Mouse (Mus musculus) midbrain, embryonic 14.5 days (tissue): ENCODE data around the gene Fam196b. TPM values are rescaled to one million over a fixed set of nuclear protein-coding genes. Genes with fewer than 3 reads are reported as not detected.

ENCODE experiments used
- ATAC-seq: fragments of 200-750 bp; cut with Nextera tagmentation; 2 replicates; pipeline ENCODE4 v1.8.0; 2017; ENCODE audit warnings: moderate number of reproducible peaks, moderate library complexity; ENCODE audit not compliant: low FRiP score, low TSS enrichment
- DNase-seq: peaks from one replicate; pipeline ENCODE4 v3.0.0-alpha.2; 2015
- H3K27ac ChIP-seq: fragments of 300-500 bp; sonication (generic); replicated peaks from 2 replicates; pipeline ENCODE4 v1.5.1; 2014; ENCODE audit warnings: mild to moderate bottlenecking, low read depth, low read length, moderate library complexity
- H3K27me3 ChIP-seq: fragments of 300-500 bp; sonication (generic); 2 replicates; pipeline ENCODE4 v1.6.1; 2014; ENCODE audit warnings: low read length, control low read depth, mixed read lengths; ENCODE audit not compliant: control insufficient read depth, insufficient read depth
- H3K36me3 ChIP-seq: fragments of 300-500 bp; sonication (generic); 2 replicates; pipeline ENCODE4 v1.6.1; 2014; ENCODE audit warnings: low read length, control low read depth; ENCODE audit not compliant: control insufficient read depth, insufficient read depth
- H3K4me1 ChIP-seq: fragments of 300-500 bp; sonication (generic); 2 replicates; pipeline ENCODE4 v1.6.1; 2014; ENCODE audit warnings: mild to moderate bottlenecking, antibody characterized with exemption, low read length, control low read depth; ENCODE audit not compliant: control insufficient read depth, insufficient read depth
- H3K4me2 ChIP-seq: fragments of 300-500 bp; sonication (generic); 2 replicates; pipeline ENCODE4 v1.6.1; 2014; ENCODE audit warnings: mild to moderate bottlenecking, low read length, moderate library complexity
- H3K4me3 ChIP-seq: fragments of 300-500 bp; sonication (generic); replicated peaks from 2 replicates; pipeline ENCODE4 v1.5.1; 2014; ENCODE audit warnings: low read depth, low read length
- H3K9ac ChIP-seq: fragments of 300-500 bp; sonication (generic); replicated peaks from 2 replicates; pipeline ENCODE4 v1.6.1; 2014; ENCODE audit warnings: mild to moderate bottlenecking, low read length, moderate library complexity
- H3K9me3 ChIP-seq: fragments of 300-500 bp; sonication (generic); 2 replicates; pipeline ENCODE4 v1.6.1; 2016; ENCODE audit warnings: low read length, control low read depth, mixed read lengths; ENCODE audit not compliant: control insufficient read depth
- WGBS: fragments of 180-500 bp; shearing (Covaris S2); extraction: QIAGEN DNeasy Blood & Tissue Kit; methylation state at CpG from one replicate; pipeline ENCODE4 v1.1.7; 2014; 5-methylcytosine and 5-hydroxymethylcytosine counted together
- polyA plus RNA-seq: library from polyadenylated mRNA; unstranded; fragments of >200 nt; fragmentation: Nextera tagmentation; extraction: Ambion mirVana; gene quantifications from 2 replicates; pipeline ENCODE4 v1.2.1, GENCODE M21; 2014

Gene Fam196b
- polyA plus RNA-seq, 1 experiment from 2014 or later = 3.7 TPM

DNA sequence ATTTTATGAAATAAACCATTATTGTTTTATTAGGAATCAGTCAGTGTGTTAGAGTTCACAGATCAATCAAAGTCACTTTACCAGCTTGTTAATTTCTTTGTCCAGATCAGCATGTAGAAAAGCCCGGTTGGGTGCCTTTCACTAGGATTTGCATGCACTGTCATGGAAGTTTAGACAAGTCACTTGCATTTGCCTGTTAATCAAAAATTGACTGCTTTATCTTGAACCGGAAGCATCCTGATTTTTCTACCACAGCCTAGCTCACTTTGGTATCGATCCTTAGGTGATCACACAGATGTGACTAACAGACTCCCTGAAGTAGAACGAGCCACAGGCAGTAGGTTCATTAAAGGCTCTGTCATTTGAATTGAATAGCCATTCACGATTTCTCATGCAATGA, 761 bp downstream of the Fam196b start:
- Histone ChIP-seq H3K27ac (no peak overlapping the region), H3K4me1 (peaks cover 22% of the 10 kb centered on the region), H3K4me2 (peak overlapping the region; percentile 56), H3K4me3 (peak overlapping the region; percentile 39), H3K9me3 (no peaks in the 10 kb centered on the region), H3K36me3 (no peaks in the 10 kb centered on the region), H3K9ac (peak overlapping the region; percentile 44; the same call in 1 of the 2 replicates), H3K27me3 (peaks cover 16% of the 10 kb centered on the region; the same call in 1 of the 2 replicates)
- ATAC-seq (no peak), DNase-seq (peak; percentile 39)
- 2% methylated on average over 5 of the region's 5 CpGs for WGBS

- H3K36me3 ChIP-seq = no peaks in the 10 kb centered on the region
- H3K4me1 ChIP-seq = peaks cover 22% of the 10 kb centered on the region
- H3K9me3 ChIP-seq = no peaks in the 10 kb centered on the region
- H3K27me3 ChIP-seq = peaks cover 16% of the 10 kb centered on the region; the same call in 1 of the 2 replicates
- WGBS = 37% methylated on average over 10 of the region's 10 CpGs
- no peak overlapping the region; the same call in 1 of the 2 replicates for H3K9ac ChIP-seq
- DNase-seq (peak; percentile 47), ATAC-seq (no peak)
- H3K4me2 ChIP-seq = peak overlapping the region; percentile 56
- peak overlapping the region; percentile 39 for H3K4me3 ChIP-seq
- no peak overlapping the region; the same call in 1 of the 2 replicates for H3K27ac ChIP-seq
Measured at GRCm38 (mm10) chr11:34316176-34316575, 1.6 kb downstream of the Fam196b start.

DNA sequence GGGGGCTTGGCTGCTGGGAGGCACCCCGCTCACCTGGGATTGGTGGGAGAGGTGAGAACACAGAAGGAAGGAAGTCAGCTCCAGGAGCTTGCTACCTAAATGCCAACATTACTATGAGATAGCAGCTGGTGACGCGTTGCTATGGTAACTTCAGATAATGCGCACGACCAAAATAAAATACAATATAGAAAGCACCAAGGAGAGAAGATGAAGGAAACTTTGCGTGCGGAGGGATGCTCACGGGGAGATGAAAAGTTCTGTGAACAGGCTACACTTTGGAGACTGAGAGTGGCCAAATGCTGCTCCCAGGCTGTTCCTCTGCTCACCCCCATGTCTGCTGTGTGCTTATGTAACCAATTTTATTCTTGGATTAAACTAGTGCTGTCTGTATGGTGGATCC, 2.4 kb downstream of the Fam196b start:
- DNase-seq (peak; percentile 57), ATAC-seq (no peak)
- WGBS = 62% methylated on average over 8 of the region's 8 CpGs
- Histone ChIP-seq H3K4me2 (peak overlapping the region; percentile 56), H3K27me3 (peaks cover 16% of the 10 kb centered on the region; the same call in 1 of the 2 replicates), H3K4me3 (peak overlapping the region; percentile 39), H3K9ac (no peak overlapping the region), H3K4me1 (peaks cover 22% of the 10 kb centered on the region), H3K9me3 (no peaks in the 10 kb centered on the region), H3K27ac (0 out of 2 replicates have a peak overlapping the region, but pooled peaks have one; percentile 15), H3K36me3 (no peaks in the 10 kb centered on the region)

- Histone ChIP-seq H3K4me1 (peaks cover 22% of the 10 kb centered on the region), H3K27ac (no peak overlapping the region), H3K9ac (no peak overlapping the region), H3K36me3 (no peaks in the 10 kb centered on the region), H3K27me3 (no peaks in the 10 kb centered on the region), H3K4me3 (no peak overlapping the region), H3K4me2 (no peak overlapping the region), H3K9me3 (no peaks in the 10 kb centered on the region)
- ATAC-seq (no peak), DNase-seq (no peak)
- 93% methylated on average over 1 of the region's 1 CpGs for WGBS
Measured at GRCm38 (mm10) chr11:34319282-34319681, 4.7 kb downstream of the Fam196b start.

GRCm38 (mm10) chr11:34323664-34324063, 9.0 kb downstream of the Fam196b start:
- no peak overlapping the region for H3K4me3 ChIP-seq
- no peak overlapping the region for H3K4me2 ChIP-seq
- H3K9ac ChIP-seq = no peak overlapping the region
- no peaks in the 10 kb centered on the region for H3K9me3 ChIP-seq
- WGBS = 78% methylated on average over 8 of the region's 8 CpGs
- H3K4me1 ChIP-seq = no peaks in the 10 kb centered on the region
- DNase-seq (no peak), ATAC-seq (no peak)
- no peaks in the 10 kb centered on the region for H3K36me3 ChIP-seq
- no peaks in the 10 kb centered on the region for H3K27me3 ChIP-seq
- no peak overlapping the region for H3K27ac ChIP-seq

- 74% methylated on average over 7 of the region's 7 CpGs for WGBS
- Histone ChIP-seq H3K9me3 (no peaks in the 10 kb centered on the region), H3K36me3 (no peaks in the 10 kb centered on the region), H3K4me3 (no peak overlapping the region), H3K27ac (no peak overlapping the region), H3K4me2 (no peak overlapping the region), H3K4me1 (no peaks in the 10 kb centered on the region; the same call in 1 of the 2 replicates), H3K27me3 (no peaks in the 10 kb centered on the region), H3K9ac (no peak overlapping the region)
- ATAC-seq (no peak), DNase-seq (no peak)
Measured at GRCm38 (mm10) chr11:34332344-34333031, 17.9 kb downstream of the Fam196b start.

DNA sequence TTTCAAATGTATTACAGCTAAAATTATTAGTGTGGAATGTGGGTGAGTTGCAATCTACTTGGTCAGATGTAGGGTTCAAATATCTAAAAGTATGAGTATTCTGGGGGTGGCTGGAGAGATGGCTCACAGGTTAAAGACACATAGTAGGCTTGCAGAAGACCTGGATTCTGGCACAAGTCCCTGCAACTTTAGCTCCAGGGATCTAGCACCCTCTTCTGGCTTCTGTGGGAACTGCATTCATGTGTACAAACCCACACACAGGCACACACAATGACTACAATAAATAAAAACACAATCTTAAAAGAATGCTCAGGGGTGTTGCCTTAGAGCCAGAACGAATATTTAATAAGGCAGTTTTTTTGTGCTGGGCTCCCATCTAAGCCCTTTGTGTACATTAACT, 23.3 kb downstream of the Fam196b start:
- Histone ChIP-seq H3K4me2 (no peak overlapping the region), H3K36me3 (no peaks in the 10 kb centered on the region)
- 80% methylated on average over 1 of the region's 1 CpGs for WGBS

GRCm38 (mm10) chr11:34339693-34340092, 25.1 kb downstream of the Fam196b start:
- no peak overlapping the region for H3K27ac ChIP-seq
- WGBS = 79% methylated on average over 5 of the region's 5 CpGs

More for the DNA sequence above, 23.3 kb downstream of the Fam196b start:
- Histone ChIP-seq H3K9me3 (no peaks in the 10 kb centered on the region), H3K27me3 (no peaks in the 10 kb centered on the region), H3K4me1 (no peaks in the 10 kb centered on the region; the same call in 1 of the 2 replicates), H3K4me3 (no peak overlapping the region), H3K27ac (no peak overlapping the region), H3K9ac (no peak overlapping the region)
- ATAC-seq (no peak), DNase-seq (no peak)

GRCm38 (mm10) chr11:34343742-34344307, 29.2 kb downstream of the Fam196b start:
- Histone ChIP-seq H3K4me2 (no peak overlapping the region), H3K27ac (peak overlapping the region; percentile 9; the same call in 1 of the 2 replicates), H3K4me3 (no peak overlapping the region), H3K27me3 (no peaks in the 10 kb centered on the region), H3K9ac (no peak overlapping the region), H3K4me1 (peaks cover 12% of the 10 kb centered on the region), H3K9me3 (no peaks in the 10 kb centered on the region), H3K36me3 (no peaks in the 10 kb centered on the region)
- no peak for ATAC-seq
- DNase-seq = no peak
- 67% methylated on average over 4 of the region's 4 CpGs for WGBS

More at GRCm38 (mm10) chr11:34339693-34340092, 25.1 kb downstream of the Fam196b start:
- H3K4me2 ChIP-seq = no peak overlapping the region
- no peak overlapping the region for H3K9ac ChIP-seq
- no peak overlapping the region for H3K4me3 ChIP-seq
- ATAC-seq (no peak), DNase-seq (no peak)
- no peaks in the 10 kb centered on the region for H3K27me3 ChIP-seq
- H3K36me3 ChIP-seq = no peaks in the 10 kb centered on the region
- H3K9me3 ChIP-seq = no peaks in the 10 kb centered on the region
- H3K4me1 ChIP-seq = peaks cover 12% of the 10 kb centered on the region
